Mouse (Mus musculus) stomach, postnatal 0 days (tissue): ENCODE data around the gene Olr1. TPM values are rescaled to one million over a fixed set of nuclear protein-coding genes. Genes with fewer than 3 reads are reported as not detected.
"Not testable (repeated sequence)": the region's sequence is repeated elsewhere in the genome, so short reads cannot be mapped to it uniquely, and the experiment has no call there.

Experiments
- ATAC-seq: fragments of 200-750 bp; cut with Nextera tagmentation; 2 replicates; pipeline ENCODE4 v1.8.0; 2017; ENCODE audit not compliant: low FRiP score, low TSS enrichment
- DNase-seq: peaks from one replicate; pipeline ENCODE4 v3.0.0-alpha.2; 2016; ENCODE audit warnings: low spot score
- H3K27ac ChIP-seq: fragments of 300-500 bp; sonication (generic); replicated peaks from 2 replicates; pipeline ENCODE4 v1.5.1; 2014; ENCODE audit warnings: mild to moderate bottlenecking, control low read depth
- H3K27me3 ChIP-seq: fragments of 300-500 bp; sonication (generic); 2 replicates; pipeline ENCODE4 v1.6.1; 2014; ENCODE audit warnings: low read length; ENCODE audit not compliant: control insufficient read depth, insufficient read depth
- H3K36me3 ChIP-seq: fragments of 300-500 bp; sonication (generic); 2 replicates; pipeline ENCODE4 v1.6.1; 2014; ENCODE audit warnings: low read length, mixed read lengths; ENCODE audit not compliant: control insufficient read depth, insufficient read depth
- H3K4me1 ChIP-seq: fragments of 300-500 bp; sonication (generic); replicated peaks from 2 replicates; pipeline ENCODE4 v1.6.1; 2014; ENCODE audit warnings: antibody characterized with exemption; ENCODE audit not compliant: control insufficient read depth, insufficient read depth
- H3K4me2 ChIP-seq: fragments of 300-500 bp; sonication (generic); replicated peaks from 2 replicates; pipeline ENCODE4 v1.6.1; 2014; ENCODE audit warnings: low read depth, mild to moderate bottlenecking, control low read depth, moderate library complexity
- H3K4me3 ChIP-seq: fragments of 300-500 bp; sonication (generic); 2 replicates; pipeline ENCODE4 v1.5.1; 2014; ENCODE audit warnings: low read depth, low read length, control low read depth
- H3K9ac ChIP-seq: fragments of 300-500 bp; sonication (generic); 2 replicates; pipeline ENCODE4 v1.6.1; 2014; ENCODE audit warnings: mild to moderate bottlenecking, low read length, control low read depth, mixed read lengths
- H3K9me3 ChIP-seq: fragments of 300-500 bp; sonication (generic); 2 replicates; pipeline ENCODE4 v1.6.1; 2016; ENCODE audit warnings: low read length; ENCODE audit not compliant: control insufficient read depth
- CTCF ChIP-seq: IDR thresholded peaks from 2 replicates; pipeline ENCODE4 v1.5.1; 2016; ENCODE audit warnings: antibody characterized with exemption, low read depth, mild to moderate bottlenecking, moderate library complexity
- EP300 ChIP-seq: optimal IDR thresholded peaks from 2 replicates; pipeline ENCODE3; 2016; ENCODE audit warnings: antibody characterized with exemption
- WGBS: fragments of 180-500 bp; shearing (Covaris S2); extraction: QIAGEN DNeasy Blood & Tissue Kit; methylation state at CpG from one replicate; pipeline ENCODE4 v1.1.7; 2014; 5-methylcytosine and 5-hydroxymethylcytosine counted together
- polyA plus RNA-seq: library from polyadenylated mRNA; unstranded; fragments of >200 nt; fragmentation: Nextera tagmentation; extraction: Ambion mirVana; gene quantifications from 2 replicates; pipeline ENCODE4 v1.2.1, GENCODE M21; 2015

Olr1 gene
- polyA plus RNA-seq, 1 experiment from 2014 or later = 0.22 TPM

GRCm38 (mm10) chr6:129510120-129510911, 3.4 kb upstream of the Olr1 start:
- H3K27ac ChIP-seq = no peak overlapping the region
- DNase-seq = no peak

GRCm38 (mm10) chr6:129503471-129503870, 3.5 kb downstream of the Olr1 start:
- H3K36me3 ChIP-seq = no peaks in the 10 kb centered on the region
- WGBS = 89% methylated on average over 2 of the region's 2 CpGs
- H3K4me1 ChIP-seq = no peaks in the 10 kb centered on the region
- H3K27ac ChIP-seq = no peak overlapping the region
- H3K4me3 ChIP-seq = no peak overlapping the region
- ATAC-seq (no peak), DNase-seq (no peak)
- H3K4me2 ChIP-seq = no peak overlapping the region
- H3K27me3 ChIP-seq = no peaks in the 10 kb centered on the region
- TF ChIP-seq EP300 (no peak), CTCF (no peak)
- H3K9ac ChIP-seq = no peak overlapping the region
- H3K9me3 ChIP-seq = no peaks in the 10 kb centered on the region

More at GRCm38 (mm10) chr6:129510120-129510911, 3.4 kb upstream of the Olr1 start:
- no peak for TF ChIP-seq EP300
- no peak for TF ChIP-seq CTCF
- Histone ChIP-seq H3K4me2 (no peak overlapping the region), H3K27me3 (no peaks in the 10 kb centered on the region), H3K4me3 (no peak overlapping the region), H3K4me1 (no peaks in the 10 kb centered on the region; the same call in 1 of the 2 replicates), H3K9ac (no peak overlapping the region), H3K9me3 (no peaks in the 10 kb centered on the region), H3K36me3 (no peaks in the 10 kb centered on the region)
- WGBS = 56% methylated on average over 6 of the region's 6 CpGs
- ATAC-seq = no peak

GRCm38 (mm10) chr6:129499516-129499915, 7.4 kb downstream of the Olr1 start:
- H3K27ac ChIP-seq, H3K4me2 ChIP-seq, H3K9ac ChIP-seq, ATAC-seq, H3K36me3 ChIP-seq, H3K4me3 ChIP-seq, H3K27me3 ChIP-seq, H3K9me3 ChIP-seq, DNase-seq, H3K4me1 ChIP-seq: not testable (repeated sequence)
- WGBS = 87% methylated on average over 1 of the region's 1 CpGs

DNA sequence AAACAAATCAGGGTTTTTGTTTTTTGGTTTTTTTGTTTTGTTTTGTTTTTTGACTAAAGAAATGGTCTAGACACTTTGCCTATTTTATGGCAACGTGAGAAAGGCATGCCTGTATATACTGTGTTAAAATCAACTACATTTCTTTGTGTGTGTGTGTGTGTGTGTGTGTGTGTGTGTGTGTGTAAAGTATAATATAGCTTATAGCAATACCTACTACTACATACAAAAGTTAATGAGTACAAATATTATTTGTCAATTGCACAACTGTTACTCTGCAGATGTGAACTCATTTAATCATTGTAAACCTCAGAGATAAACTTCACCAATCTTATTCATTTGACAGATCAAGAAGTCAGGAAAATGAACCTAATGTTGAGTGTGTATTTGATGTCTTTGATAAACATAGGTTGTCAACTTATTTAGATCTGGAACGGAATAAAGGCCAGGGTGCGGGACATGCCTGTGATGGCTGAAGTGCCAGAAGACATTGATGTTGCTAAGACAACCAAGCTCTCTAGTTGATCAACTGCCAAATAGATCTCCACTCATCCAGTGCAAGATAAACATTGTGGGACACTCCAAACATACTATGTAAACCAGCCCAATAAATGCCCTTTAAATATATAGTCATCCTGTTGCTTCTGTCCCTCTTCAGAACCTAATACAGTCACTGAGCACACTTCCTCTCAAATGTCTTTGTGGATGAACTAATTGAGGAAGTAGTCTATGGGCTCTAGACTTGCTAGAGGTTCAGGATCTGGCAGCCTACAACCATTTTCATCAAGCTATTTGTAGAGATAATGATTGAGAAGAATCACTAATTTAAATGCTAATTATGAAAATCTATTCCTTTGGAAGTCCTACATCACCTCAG, 9.4 kb downstream of the Olr1 start:
- 65% methylated on average over 3 of the region's 3 CpGs for WGBS

GRCm38 (mm10) chr6:129494924-129495323, 12.0 kb downstream of the Olr1 start:
- no peak overlapping the region for H3K4me3 ChIP-seq
- 73% methylated on average over 4 of the region's 4 CpGs for WGBS
- no peaks in the 10 kb centered on the region for H3K27me3 ChIP-seq
- ATAC-seq (no peak), DNase-seq (no peak)
- no peak for TF ChIP-seq CTCF
- no peak for TF ChIP-seq EP300
- no peak overlapping the region for H3K9ac ChIP-seq
- H3K9me3 ChIP-seq = no peaks in the 10 kb centered on the region
- H3K27ac ChIP-seq = no peak overlapping the region
- H3K4me2 ChIP-seq = no peak overlapping the region
- no peaks in the 10 kb centered on the region for H3K4me1 ChIP-seq
- no peaks in the 10 kb centered on the region for H3K36me3 ChIP-seq

More for the DNA sequence above, 9.4 kb downstream of the Olr1 start:
- no peaks in the 10 kb centered on the region for H3K4me1 ChIP-seq
- H3K9ac ChIP-seq = no peak overlapping the region
- DNase-seq (no peak), ATAC-seq (no peak)
- no peaks in the 10 kb centered on the region for H3K27me3 ChIP-seq
- TF ChIP-seq EP300 = no peak
- TF ChIP-seq CTCF = no peak
- H3K4me2 ChIP-seq = no peak overlapping the region
- H3K27ac ChIP-seq = no peak overlapping the region
- H3K4me3 ChIP-seq = no peak overlapping the region
- no peaks in the 10 kb centered on the region for H3K9me3 ChIP-seq
- H3K36me3 ChIP-seq = no peaks in the 10 kb centered on the region
